Mouse (Mus musculus): ENCODE measurements around the gene Evi5.

Gene Evi5

GRCm38 (mm10) chr5:107736171-107736570, 138.7 kb downstream of the Evi5 start:
- no peak for DNase-seq

GRCm38 (mm10) chr5:107731844-107732243, 143.1 kb downstream of the Evi5 start:
- no peak for DNase-seq

GRCm38 (mm10) chr5:107731408-107731807, 143.5 kb downstream of the Evi5 start:
- no peak for DNase-seq

GRCm38 (mm10) chr5:107727007-107727402, 147.9 kb downstream of the Evi5 start:
- DNase-seq = no peak

- no peak for DNase-seq
Observed at GRCm38 (mm10) chr5:107726281-107727006, 148.5 kb downstream of the Evi5 start.

- DNase-seq = no peak
Observed at GRCm38 (mm10) chr5:107725435-107726261, 149.3 kb downstream of the Evi5 start, which contains the start of gene Gfi1. Gene Gfi1, minus strand, starts transcription at chr5:107726036.

GRCm38 (mm10) chr5:107724661-107725434, 150.1 kb downstream of the Evi5 start:
- no peak for DNase-seq

- DNase-seq = no peak
Observed at GRCm38 (mm10) chr5:107723541-107724511, 151.1 kb downstream of the Evi5 start.

- peak; percentile 8 for DNase-seq
Observed at GRCm38 (mm10) chr5:107722661-107723532, 152.0 kb downstream of the Evi5 start.

GRCm38 (mm10) chr5:107721638-107722011, 153.3 kb downstream of the Evi5 start:
- no peak for DNase-seq

GRCm38 (mm10) chr5:107720991-107721637, 153.8 kb downstream of the Evi5 start:
- DNase-seq = no peak

GRCm38 (mm10) chr5:107720511-107720910, 154.4 kb downstream of the Evi5 start:
- DNase-seq = no peak

GRCm38 (mm10) chr5:107719786-107720185, 155.1 kb downstream of the Evi5 start:
- DNase-seq = no peak

GRCm38 (mm10) chr5:107719209-107719608, 155.7 kb downstream of the Evi5 start:
- DNase-seq = no peak

GRCm38 (mm10) chr5:107717871-107718361, 157.0 kb downstream of the Evi5 start:
- no peak for DNase-seq

- no peak for DNase-seq
Observed at GRCm38 (mm10) chr5:107711689-107712088, 163.2 kb downstream of the Evi5 start.

GRCm38 (mm10) chr5:107708124-107708797, 166.6 kb downstream of the Evi5 start:
- DNase-seq = no peak

- DNase-seq = no peak
Observed at GRCm38 (mm10) chr5:107706262-107706661, 168.6 kb downstream of the Evi5 start.

GRCm38 (mm10) chr5:107705756-107706155, 169.2 kb downstream of the Evi5 start:
- no peak for DNase-seq
